Mouse (Mus musculus): ENCODE measurements around the gene Slu7.

Gene Slu7

GRCm38 (mm10) chr11:43433254-43434023, at the start of gene Slu7:
TSS of gene Slu7 (plus strand) at chr11:43433744.
- DNase-seq (ENCODE audit: low spot score), result no peak

DNA sequence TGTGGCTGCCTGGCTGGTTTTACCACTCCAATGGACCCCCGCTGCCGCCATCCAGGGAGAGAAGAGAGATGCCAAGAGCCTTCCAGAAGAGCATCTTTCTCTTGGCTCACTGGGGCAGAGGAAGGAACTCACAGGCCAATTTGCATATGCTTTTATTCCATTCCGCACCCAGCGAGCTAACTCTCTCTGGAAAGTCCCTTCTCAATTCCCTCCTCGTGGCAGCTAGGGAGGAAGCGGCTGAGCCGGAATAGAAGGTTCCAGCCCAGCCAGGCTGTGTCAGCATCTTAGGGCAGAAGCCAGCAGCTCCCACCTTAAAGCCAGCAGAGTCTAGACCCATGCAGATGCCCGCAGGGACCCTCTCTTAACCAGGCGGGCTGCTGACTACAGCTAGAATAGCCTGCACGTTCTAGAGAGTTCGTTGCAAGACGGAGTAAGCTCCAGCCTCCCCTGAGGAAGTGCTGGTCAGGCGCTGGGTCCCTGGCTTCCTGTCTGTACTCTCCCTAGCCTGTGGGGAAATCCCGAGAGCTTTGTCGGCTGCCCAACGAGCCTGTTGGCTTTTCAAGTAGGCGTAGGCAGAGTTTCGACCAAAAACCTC, 48.4 kb upstream of the Slu7 start:
- no peak for DNase-seq (ENCODE audit: low spot score)

- no peak for DNase-seq (ENCODE audit: low spot score)
These were observed 47.8 kb upstream of the Slu7 start for GRCm38 (mm10) chr11:43385716-43386115.

DNA sequence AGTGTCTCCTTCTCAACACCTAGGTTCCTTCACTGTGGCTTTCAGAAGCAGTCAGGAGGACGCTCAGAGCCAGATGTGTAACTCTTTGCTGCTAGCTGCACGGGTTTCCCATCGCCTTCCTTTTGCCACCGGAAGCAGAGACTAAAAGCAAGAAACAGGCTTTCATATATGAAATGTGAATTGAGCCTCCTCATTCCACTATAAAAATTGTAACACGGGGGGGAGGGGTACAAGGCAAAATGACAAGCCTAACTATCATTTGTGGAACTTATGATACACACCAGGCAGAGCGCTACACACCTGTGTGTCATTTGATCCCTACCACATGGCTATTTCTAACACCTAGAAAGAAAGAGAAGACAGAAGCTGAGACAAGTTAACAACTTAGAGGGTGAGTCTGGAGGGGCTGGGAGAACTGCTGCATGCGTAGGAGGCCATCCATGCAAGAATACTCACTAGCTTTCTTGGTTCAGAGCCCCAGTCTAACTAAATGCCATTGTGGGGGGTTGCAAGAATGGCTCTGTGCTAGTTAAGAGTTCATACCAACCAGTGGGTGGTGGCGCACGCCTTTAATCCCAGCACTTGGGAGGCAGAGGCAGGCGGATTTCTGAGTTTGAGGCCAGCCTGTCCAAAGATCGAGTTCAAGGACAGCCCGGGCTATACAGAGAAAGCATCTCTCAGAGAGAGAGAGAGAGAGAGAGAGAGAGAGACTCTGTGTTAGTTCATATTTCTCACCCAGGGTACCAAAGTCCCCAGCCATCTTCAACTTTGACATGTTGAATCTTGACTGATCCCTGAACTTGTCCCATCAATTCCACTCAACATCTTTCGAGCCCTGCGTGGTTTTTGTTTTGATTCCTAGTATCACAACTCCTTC, 46.3 kb upstream of the Slu7 start:
- DNase-seq (ENCODE audit: low spot score), result no peak

DNA sequence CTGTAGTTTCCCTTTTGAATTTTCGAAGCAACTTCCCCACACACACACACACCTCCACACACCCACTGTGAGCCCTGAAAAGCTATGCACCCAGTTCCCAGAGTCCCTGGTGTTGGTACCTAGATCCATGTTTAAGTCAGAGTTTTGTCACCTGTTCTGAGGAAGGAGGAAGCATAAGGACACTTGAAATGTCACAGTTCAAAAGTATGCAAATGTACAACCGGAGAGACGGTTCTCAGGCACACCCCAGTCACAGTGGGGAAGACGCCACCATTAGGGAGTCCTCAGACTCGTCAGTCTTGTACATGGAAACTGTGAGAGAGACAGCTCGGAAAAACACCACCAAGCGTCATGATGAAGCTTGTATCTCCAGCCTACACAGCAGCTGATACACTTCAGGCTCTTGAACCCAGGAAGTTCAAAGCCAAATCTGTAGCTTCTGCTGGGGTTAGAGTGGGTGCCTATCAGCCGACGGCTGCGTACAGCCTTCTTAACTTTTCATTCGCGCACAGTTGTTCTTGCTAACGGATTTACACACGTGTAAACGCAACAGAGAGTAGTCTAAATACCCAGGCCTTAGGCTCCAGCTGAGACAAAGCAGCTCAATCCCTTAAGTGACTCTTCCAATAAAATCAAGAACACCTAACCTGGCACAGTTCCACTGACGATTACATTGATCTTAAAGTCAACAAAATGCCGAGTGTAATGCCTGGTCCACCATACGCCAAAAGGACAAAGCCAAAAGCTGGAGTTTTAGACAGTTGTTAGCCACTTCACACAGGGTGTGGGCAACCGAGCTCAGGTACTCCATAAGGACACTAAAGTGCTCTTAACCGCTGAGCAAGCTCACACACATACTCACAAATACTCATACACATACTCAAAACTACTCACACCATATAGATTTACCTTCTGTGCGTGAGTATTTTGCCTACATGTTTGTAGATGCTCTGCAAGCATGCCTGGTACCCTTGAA, 45.1 kb upstream of the Slu7 start:
- no peak for DNase-seq (ENCODE audit: low spot score)

GRCm38 (mm10) chr11:43389118-43389517, 44.4 kb upstream of the Slu7 start:
- DNase-seq (ENCODE audit: low spot score), result no peak

- no peak for DNase-seq (ENCODE audit: low spot score)
These were observed 40.8 kb upstream of the Slu7 start for GRCm38 (mm10) chr11:43392757-43393156.

DNA sequence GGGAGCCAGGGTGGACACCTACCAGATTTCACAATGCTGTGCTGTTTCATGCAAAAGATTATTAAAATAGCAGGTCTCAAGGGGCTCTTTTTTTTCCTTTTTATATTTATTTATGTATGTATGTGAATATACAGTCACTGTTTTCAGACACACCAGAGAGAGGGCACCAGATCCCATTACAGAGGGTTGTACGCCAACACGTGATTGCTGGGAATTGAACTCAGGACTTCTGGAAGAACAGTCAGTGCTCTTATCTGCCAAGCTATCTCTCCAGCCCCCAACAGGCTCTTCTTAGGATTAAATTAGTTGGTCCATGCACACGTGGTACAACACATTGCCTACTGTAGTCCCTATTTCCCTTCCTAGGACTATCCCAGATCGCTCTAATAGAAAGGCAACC, 40.2 kb upstream of the Slu7 start:
- no peak for DNase-seq (ENCODE audit: low spot score)

DNA sequence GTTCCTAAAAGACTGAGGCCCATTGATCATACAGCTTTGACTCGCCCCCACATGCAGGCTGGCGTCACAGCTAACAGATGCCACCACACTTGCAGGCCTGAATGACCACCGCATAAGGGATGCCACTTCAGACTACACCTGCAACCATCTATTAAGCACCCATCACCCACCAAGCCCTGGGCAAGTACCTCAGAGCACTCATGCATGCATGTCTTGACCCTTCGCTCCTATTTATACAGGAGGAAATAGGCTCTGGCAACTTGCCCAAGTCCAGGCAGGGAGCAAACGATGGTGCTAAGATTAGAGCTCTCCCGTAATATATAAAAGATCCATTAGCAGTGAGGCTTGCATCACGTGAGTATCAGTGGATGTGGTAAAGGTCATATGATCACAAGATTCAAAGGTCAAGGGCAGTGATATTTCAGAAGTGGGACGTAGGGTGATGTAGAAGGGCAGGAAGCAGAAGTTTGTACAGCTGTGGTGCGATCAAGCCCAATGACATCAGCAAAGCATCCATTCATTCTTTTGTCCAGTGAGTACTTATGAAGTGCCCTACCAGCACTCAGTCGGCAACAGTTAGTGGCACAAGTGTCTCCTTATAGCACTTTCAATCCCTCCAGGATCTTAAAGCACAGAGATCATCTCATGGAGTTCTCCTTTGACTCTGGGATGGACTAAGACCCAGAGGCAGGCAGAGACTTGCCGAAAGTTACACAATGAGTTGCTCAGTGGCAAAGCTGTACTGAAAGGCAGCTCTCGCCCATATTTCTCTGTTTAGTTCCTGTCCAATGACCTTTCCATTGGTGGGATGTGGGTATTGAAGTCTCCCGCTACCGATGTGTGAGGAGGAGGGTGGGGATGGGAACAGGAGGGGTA, 38.2 kb upstream of the Slu7 start:
- DNase-seq (ENCODE audit: low spot score), result no peak

DNA sequence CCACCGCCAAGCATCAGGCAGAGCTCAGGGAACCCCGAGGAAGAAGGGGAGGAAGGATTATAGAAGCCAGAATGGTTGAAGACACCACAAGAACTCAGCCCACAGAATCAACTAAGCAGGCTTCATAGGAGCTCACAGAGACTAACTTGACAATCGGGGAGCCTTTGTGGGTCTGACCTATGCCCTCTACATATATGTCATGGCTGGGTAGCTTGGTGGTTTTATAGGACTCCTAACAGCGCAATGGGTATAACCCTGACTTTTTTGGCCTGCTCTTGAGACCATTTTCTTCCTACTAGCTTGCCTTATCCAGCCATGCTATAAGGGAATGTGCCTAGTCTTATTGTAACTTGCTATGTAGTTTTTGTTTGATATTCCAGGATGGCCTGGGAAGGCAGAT, 37.3 kb upstream of the Slu7 start:
- no peak for DNase-seq (ENCODE audit: low spot score)

DNA sequence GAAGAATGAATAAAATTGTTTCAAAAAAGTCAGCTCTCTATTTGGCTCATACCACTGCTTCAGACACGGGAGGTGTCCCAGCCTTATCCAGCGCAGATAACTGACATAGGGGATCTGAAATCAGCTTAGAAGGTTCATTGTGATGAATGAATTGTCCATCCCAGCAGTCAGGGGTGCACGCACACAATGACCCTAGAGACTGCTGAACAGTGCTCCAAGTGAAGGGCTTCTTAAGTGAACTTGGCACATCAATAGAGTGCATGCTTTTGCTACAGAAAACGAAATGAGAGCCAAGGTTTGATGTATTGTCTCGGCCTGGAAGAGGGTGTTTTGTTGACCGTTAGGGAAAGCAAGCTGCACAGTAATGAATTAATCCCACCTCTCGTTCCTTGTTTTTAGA, 36.9 kb upstream of the Slu7 start:
- DNase-seq (ENCODE audit: low spot score), result no peak

DNA sequence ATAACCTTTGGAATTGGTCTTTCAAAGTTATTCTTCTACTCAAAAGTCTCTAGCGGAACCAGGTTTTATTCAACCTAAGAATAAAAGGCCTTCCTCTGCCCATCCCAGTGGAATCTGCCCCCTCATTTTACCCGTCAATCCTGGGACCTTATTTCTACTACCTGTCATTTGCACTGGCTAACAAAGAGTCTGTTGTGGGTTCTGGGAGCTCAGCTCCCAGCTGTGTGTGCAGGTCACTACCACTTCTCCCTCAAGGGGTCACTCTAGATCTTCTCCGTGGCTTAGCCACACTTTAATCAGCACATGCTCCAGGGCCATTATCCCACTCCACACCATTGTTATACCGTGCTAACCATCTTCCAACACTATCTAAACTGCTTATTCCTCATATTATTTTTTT, 34.2 kb upstream of the Slu7 start:
- DNase-seq (ENCODE audit: low spot score), result peak; percentile 2

GRCm38 (mm10) chr11:43400131-43400530, 33.4 kb upstream of the Slu7 start:
- no peak for DNase-seq (ENCODE audit: low spot score)

- DNase-seq (ENCODE audit: low spot score), result no peak
These were observed 29.3 kb upstream of the Slu7 start for GRCm38 (mm10) chr11:43404150-43404807.

GRCm38 (mm10) chr11:43408888-43409287, 24.7 kb upstream of the Slu7 start:
- DNase-seq (ENCODE audit: low spot score), result no peak

- DNase-seq (ENCODE audit: low spot score), result no peak
These were observed 23.3 kb upstream of the Slu7 start for GRCm38 (mm10) chr11:43410291-43410690.

GRCm38 (mm10) chr11:43411413-43411812, 22.1 kb upstream of the Slu7 start:
- no peak for DNase-seq (ENCODE audit: low spot score)

DNA sequence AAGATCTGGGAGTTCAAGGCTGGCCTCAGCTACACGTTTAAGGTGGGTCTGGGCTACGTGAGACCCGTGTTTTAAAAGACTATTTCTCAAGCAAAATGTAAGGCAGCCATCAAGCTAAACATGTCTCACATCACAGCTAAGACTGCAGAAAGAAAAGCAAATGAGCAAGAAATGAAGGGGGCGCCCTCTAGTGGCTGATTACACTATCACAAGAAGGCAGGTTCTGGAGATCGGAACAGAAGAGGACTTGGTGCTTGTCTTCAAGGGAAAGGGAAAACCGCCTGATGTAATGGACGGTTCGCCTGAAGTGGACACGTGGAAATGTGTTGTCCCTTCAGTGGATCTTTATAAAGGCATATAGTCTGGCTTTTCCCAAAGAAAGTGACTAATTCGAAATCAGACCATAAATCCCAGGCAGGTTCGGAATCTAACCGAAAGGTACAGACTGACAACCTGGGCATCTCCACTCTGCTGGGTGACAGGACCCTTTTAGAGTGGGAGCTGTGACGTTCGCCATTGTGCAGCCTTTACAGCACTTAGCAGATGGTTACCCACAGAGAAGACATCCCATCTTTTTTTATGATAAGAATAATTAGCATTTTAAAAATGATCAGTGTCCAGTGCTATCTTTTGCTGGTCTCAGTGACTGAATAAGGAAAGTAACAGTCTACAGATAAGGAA, 20.6 kb upstream of the Slu7 start:
- DNase-seq (ENCODE audit: low spot score), result no peak

GRCm38 (mm10) chr11:43417201-43417600, 16.3 kb upstream of the Slu7 start:
- DNase-seq (ENCODE audit: low spot score), result no peak

DNA sequence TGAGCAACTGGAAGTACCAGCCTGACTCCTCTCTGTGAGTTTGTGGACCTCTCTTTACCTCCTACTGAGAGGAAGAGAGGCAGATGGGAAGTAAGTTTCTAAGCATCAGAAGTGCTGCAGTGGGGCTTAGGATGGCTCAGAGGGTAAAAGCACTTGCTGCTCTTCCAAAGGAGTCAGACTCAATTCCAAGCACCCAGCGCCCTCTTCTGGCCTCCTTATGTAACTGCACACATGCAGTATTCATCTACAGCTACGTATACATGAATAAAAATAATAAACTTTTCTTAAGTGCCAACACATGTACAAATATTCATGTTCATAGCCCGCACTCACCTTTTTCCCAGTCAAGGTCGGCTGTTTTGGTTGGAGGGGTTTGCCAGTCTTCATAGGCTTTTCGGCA, 9.2 kb upstream of the Slu7 start:
- no peak for DNase-seq (ENCODE audit: low spot score)

Data from urinary bladder, postnatal 10 days (tissue).